Mouse (Mus musculus): Measurements from ENCODE around the gene Lypd6b.

DNA sequence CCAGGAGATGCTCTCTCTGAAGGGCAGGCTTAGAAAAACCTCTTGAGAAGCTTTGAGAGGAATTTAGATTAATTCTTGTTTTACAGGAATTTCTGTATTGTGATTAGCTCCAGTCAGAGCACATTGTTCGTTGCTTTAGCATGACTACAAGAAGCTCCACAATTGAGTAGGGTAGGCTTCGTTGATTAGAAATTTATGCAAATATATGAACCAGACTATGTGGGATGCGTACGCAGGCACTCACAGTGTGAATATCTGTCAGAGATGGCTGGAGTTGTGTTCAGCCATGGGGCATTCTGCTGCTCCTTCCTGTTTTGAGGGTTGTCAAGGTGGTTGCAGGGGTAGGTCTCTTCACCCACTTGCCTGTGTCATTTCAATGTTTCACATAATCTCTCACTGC is 100.9 kb downstream of the Lypd6b start:
- TF ChIP-seq CTCF (IDR thresholded peaks at IDR 0.05; ENCODE audit: extremely low read depth, insufficient read depth, low read length) (no peak), POLR2A (IDR thresholded peaks at IDR 0.05; ENCODE audit: extremely low read depth, insufficient read depth, low read length) (no peak)

All from cortical plate, adult 2 months (tissue).